Mouse (Mus musculus) intestine, embryonic 16.5 days (tissue): Measurements from ENCODE around the gene Stx6. TPM values are rescaled to one million over a fixed set of nuclear protein-coding genes. Genes with fewer than 3 reads are reported as not detected.

ENCODE experiments used
- ATAC-seq: fragments of 200-750 bp; cut with Nextera tagmentation; 2 replicates; pipeline ENCODE4 v1.8.0; 2017; ENCODE audit warnings: moderate TSS enrichment, moderate library complexity
- H3K27ac ChIP-seq: fragments of 300-500 bp; sonication (generic); 2 replicates; pipeline ENCODE4 v1.5.1; 2014; ENCODE audit warnings: mild to moderate bottlenecking, low read length
- H3K27me3 ChIP-seq: fragments of 300-500 bp; sonication (generic); replicated peaks from 2 replicates; pipeline ENCODE4 v1.6.1; 2014; ENCODE audit warnings: low read length, control low read depth, mixed read lengths; ENCODE audit not compliant: control insufficient read depth, insufficient read depth
- H3K36me3 ChIP-seq: fragments of 300-500 bp; sonication (generic); 2 replicates; pipeline ENCODE4 v1.6.1; 2014; ENCODE audit warnings: low read length, control low read depth; ENCODE audit not compliant: control insufficient read depth, insufficient read depth
- H3K4me1 ChIP-seq: fragments of 300-500 bp; sonication (generic); 2 replicates; pipeline ENCODE4 v1.6.1; 2014; ENCODE audit warnings: low read length, control low read depth, mixed read lengths; ENCODE audit not compliant: control insufficient read depth, insufficient read depth
- H3K4me2 ChIP-seq: fragments of 300-500 bp; sonication (generic); 2 replicates; pipeline ENCODE4 v1.6.1; 2014; ENCODE audit warnings: low read depth, low read length, control low read depth
- H3K4me3 ChIP-seq: fragments of 300-500 bp; sonication (generic); 2 replicates; pipeline ENCODE4 v1.5.1; 2014; ENCODE audit warnings: mild to moderate bottlenecking, low read length
- H3K9ac ChIP-seq: fragments of 300-500 bp; sonication (generic); 2 replicates; pipeline ENCODE4 v1.6.1; 2014; ENCODE audit warnings: low read depth, low read length
- H3K9me3 ChIP-seq: fragments of 300-500 bp; sonication (generic); 2 replicates; pipeline ENCODE4 v1.6.1; 2016; ENCODE audit warnings: low read length, control low read depth; ENCODE audit not compliant: control insufficient read depth
- WGBS: fragments of 180-500 bp; shearing (Covaris S2); extraction: QIAGEN DNeasy Blood & Tissue Kit; methylation state at CpG from one replicate; pipeline ENCODE4 v1.1.7; 2014; 5-methylcytosine and 5-hydroxymethylcytosine counted together
- polyA plus RNA-seq: library from polyadenylated mRNA; unstranded; fragments of >200 nt; fragmentation: Nextera tagmentation; extraction: Ambion mirVana; gene quantifications from 2 replicates; pipeline ENCODE4 v1.2.1, GENCODE M21; 2015

Stx6 gene
- 36.1 and 44.2 TPM in 2 replicates for polyA plus RNA-seq

DNA sequence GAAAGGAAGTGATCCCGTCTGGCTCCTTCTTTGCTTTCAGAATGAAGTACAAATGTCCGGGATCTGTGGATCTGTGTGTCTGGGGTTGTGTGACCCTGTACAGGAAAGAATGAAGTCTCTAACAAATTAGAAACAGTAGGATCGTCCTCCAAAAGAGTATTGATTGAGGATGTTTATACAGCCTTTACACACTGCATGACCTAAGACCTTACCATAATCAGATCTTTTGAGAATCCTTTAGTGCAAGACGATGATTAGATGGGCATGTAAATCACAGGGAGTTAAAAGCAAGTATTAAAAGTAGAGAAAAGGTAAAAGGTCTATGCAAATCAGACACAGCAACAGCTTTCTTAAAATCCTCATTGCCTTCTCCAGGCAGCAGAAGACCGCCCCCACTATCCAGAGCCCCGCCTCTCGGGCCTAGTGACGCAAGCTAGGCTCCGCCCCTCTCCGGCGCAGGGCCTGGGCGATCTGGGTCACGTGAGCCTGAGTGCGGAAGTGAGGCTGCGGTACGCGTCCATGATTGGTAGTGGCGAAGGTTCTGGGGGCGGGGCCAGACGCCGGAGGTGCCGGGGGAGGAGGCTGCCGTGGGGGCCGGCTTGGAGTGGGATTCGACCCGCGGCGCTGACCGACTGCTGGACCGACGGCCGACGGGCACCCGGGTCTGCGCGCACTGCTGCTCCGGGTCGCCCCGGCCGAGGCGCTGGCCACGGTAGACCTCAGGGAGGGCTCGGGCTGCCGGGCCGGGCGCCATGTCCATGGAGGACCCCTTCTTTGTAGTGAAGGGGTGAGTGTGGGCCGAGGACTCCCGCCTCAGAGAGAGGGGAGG, at the start of gene Stx6:
Gene Stx6, plus strand, starts transcription at position 575 of the 829 bp plus-strand sequence.
- H3K27me3 ChIP-seq = no peaks in the 10 kb centered on the region

DNA sequence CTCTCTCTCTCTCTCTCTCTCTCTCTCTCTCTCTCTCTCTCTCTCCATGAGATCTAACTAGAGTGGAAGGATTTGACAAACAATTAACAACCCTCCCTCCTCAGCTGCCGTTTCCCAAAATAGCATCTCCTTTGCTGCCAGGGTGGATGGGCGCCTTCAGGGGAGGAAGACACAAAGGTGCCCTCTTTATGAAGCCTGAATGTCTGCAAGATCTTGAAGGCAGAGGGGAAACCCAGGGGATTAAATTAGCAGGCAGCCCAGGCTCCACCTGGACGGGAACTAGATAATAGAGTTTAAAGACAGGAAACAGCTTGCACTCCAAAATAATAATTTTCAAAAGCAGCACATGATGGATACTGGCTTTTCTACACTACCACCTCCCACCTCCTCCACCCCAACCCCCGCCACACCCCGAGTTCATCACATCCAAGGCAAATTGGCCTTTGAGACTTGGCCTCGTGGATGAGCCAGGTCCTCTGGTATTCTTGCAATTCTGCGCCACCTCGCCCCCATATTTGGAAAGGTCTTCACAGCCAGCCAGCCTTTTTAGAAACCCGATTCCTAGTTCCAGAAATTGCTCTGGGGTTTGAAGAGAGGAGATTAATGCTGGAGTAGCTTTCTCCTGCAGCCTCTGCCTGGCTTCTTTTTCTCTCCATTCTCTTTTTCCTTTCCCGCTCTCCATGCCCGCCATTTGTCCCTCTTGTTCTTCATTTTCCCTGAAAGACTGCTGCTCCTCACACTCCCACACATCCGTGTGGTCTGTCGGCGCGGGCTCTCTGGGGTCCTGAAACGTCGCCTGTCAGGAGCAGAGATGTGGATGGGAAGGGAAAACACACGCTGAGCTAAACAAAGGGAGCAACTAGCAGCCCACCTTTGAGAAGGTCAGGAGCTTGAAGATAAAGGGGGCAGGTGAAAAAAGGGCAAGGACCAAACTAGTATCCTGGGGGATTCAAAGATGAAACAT, 48.8 kb upstream of the Stx6 start:
- H3K36me3 ChIP-seq = no peaks in the 10 kb centered on the region
- no peak overlapping the region for H3K4me3 ChIP-seq
- peak overlapping the region; percentile 42 for H3K27ac ChIP-seq
- H3K4me1 ChIP-seq = peaks cover 19% of the 10 kb centered on the region
- WGBS = 24% methylated on average over 18 of the region's 18 CpGs
- H3K9me3 ChIP-seq = no peaks in the 10 kb centered on the region
- no peak overlapping the region for H3K9ac ChIP-seq
- H3K27me3 ChIP-seq = no peaks in the 10 kb centered on the region
- ATAC-seq = no peak
- 0 out of 2 replicates have a peak overlapping the region, but pooled peaks have one; percentile 0 for H3K4me2 ChIP-seq

More for the DNA sequence above, at the start of gene Stx6:
- 1% methylated on average over 47 of the region's 48 CpGs for WGBS
- ATAC-seq = peak; percentile 99
- peak within 1 kb of the TSS; percentile 78 for H3K4me2 ChIP-seq
- H3K27ac ChIP-seq = peak within 1 kb of the TSS; percentile 80
- H3K9ac ChIP-seq = peak within 1 kb of the TSS; percentile 93
- H3K4me3 ChIP-seq = peak within 1 kb of the TSS; percentile 98
- H3K4me1 ChIP-seq = peaks cover 8% of the 10 kb centered on the region; the same call in 1 of the 2 replicates
- H3K9me3 ChIP-seq = no peaks in the 10 kb centered on the region
- H3K36me3 ChIP-seq = no peaks in the 10 kb centered on the region

DNA sequence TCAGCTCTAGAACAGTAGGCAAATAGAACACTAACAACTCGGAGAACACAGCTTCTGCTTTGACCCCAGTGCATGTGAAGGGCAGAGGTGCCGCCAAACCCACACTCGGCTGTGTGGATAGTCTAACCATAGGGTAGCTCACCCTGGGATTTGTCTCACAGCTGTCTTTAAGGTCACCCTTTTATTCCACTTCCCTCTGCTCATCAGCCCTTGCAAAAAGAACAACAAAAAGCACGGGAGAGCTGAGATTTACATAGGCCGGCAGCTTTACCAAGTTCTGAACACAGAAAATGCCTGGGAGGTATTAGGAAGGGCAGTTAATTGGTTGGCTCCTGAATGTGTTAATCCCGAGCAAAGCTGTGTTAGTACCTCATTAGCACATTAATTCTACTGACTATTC, 47.0 kb upstream of the Stx6 start:
- Histone ChIP-seq H3K27me3 (no peaks in the 10 kb centered on the region), H3K4me3 (no peak overlapping the region), H3K4me1 (peaks cover 19% of the 10 kb centered on the region), H3K4me2 (no peak overlapping the region), H3K9me3 (no peaks in the 10 kb centered on the region), H3K36me3 (no peaks in the 10 kb centered on the region), H3K9ac (no peak overlapping the region), H3K27ac (no peak overlapping the region)
- WGBS = 66% methylated on average over 6 of the region's 6 CpGs
- ATAC-seq = no peak

DNA sequence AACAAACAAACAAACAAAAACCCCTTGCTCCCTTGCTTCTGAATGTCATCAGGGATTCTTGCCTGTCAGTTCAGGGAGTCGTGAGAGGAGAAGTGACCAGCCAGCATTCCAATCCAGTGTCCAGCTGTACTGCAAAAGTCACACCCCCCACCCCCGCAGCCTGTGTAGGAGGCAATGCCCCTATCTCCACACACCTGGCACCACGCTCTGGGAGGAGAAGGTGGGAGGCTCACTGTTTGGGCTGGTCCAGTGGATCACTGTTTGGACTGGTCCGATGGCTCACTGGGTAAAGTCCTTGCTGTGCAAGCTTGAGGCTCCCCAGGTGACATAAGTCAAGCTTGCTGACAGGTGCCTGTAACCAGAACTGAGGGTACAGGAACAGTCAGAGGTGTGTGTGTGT, 46.4 kb upstream of the Stx6 start:
- Histone ChIP-seq H3K4me3 (no peak overlapping the region), H3K9ac (no peak overlapping the region), H3K27me3 (no peaks in the 10 kb centered on the region), H3K9me3 (no peaks in the 10 kb centered on the region), H3K4me2 (no peak overlapping the region), H3K27ac (no peak overlapping the region), H3K36me3 (no peaks in the 10 kb centered on the region), H3K4me1 (peaks cover 19% of the 10 kb centered on the region)
- ATAC-seq = no peak
- 46% methylated on average over 4 of the region's 4 CpGs for WGBS

DNA sequence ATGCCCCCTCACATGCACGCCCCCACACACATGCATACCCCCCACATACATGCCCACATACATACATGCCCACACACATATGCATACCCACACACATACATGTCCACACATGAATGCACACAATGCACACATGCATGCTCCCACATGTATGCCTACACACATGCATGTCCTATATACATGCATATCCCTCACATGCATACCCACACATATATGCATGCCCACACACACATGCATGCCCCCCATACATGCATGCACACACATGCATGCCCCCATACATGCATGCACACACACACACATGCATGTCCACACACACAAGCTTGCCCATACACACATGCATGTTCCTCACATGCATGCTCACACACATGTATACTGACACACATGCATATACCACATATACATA, 45.6 kb upstream of the Stx6 start:
- H3K27me3 ChIP-seq = no peaks in the 10 kb centered on the region
- H3K36me3 ChIP-seq = no peaks in the 10 kb centered on the region
- no peak overlapping the region for H3K27ac ChIP-seq
- H3K9ac ChIP-seq = no peak overlapping the region
- ATAC-seq = no peak
- peaks cover 16% of the 10 kb centered on the region for H3K4me1 ChIP-seq
- no peak overlapping the region for H3K4me2 ChIP-seq
- no peak overlapping the region for H3K4me3 ChIP-seq
- WGBS = 81% methylated on average over 1 of the region's 1 CpGs
- no peaks in the 10 kb centered on the region for H3K9me3 ChIP-seq

DNA sequence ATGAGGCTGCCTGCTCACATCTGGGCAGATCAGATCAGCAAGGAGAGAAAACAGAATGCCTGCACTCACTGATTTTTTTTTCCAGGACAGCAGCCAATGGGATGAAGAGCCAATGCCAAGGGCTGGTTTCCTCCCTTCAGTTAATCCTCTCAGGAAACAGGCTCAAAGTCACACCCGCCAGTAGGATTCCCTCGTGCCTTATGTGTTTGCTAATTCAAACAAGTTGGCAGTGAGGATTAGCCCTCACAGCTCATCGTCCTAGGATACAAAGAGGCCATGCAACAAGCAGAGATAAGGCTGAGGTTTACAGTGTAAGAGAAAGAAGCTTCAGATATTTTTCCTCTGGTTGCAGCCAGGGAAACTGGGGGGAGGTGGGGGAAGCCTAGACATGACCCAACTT, 44.6 kb upstream of the Stx6 start:
- peak; percentile 38; the same call in 1 of the 2 replicates for ATAC-seq
- Histone ChIP-seq H3K27ac (no peak overlapping the region), H3K4me2 (no peak overlapping the region), H3K27me3 (no peaks in the 10 kb centered on the region), H3K36me3 (no peaks in the 10 kb centered on the region), H3K4me3 (no peak overlapping the region), H3K9me3 (no peaks in the 10 kb centered on the region), H3K9ac (no peak overlapping the region), H3K4me1 (peaks cover 7% of the 10 kb centered on the region; the same call in 1 of the 2 replicates)
- 18% methylated on average over 3 of the region's 3 CpGs for WGBS

DNA sequence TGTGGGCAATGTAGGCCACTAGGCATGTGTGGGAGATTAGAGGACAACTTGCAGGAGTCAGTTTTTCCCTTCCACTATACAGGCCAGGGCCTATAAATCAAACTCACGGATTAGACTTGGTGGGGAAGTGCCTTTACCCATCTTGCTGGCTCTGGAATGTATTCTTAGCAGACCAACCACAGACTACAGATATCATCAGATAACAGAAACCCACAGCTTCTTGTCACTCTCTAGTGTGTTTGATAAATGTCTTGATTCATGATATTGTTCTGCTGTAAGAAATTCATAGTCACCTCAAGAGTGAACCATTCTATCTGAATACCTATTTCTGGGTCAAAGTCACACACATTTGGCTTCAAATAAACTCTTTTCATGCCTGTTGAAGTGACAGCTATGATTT, 38.8 kb upstream of the Stx6 start:
- Histone ChIP-seq H3K27me3 (no peaks in the 10 kb centered on the region), H3K4me3 (no peak overlapping the region), H3K27ac (no peak overlapping the region), H3K4me2 (no peak overlapping the region), H3K9me3 (no peaks in the 10 kb centered on the region), H3K4me1 (no peaks in the 10 kb centered on the region), H3K9ac (no peak overlapping the region), H3K36me3 (no peaks in the 10 kb centered on the region)
- whole genome bisulfite sequencing = 50% methylated on average over 1 of the region's 1 CpGs
- ATAC-seq = no peak

DNA sequence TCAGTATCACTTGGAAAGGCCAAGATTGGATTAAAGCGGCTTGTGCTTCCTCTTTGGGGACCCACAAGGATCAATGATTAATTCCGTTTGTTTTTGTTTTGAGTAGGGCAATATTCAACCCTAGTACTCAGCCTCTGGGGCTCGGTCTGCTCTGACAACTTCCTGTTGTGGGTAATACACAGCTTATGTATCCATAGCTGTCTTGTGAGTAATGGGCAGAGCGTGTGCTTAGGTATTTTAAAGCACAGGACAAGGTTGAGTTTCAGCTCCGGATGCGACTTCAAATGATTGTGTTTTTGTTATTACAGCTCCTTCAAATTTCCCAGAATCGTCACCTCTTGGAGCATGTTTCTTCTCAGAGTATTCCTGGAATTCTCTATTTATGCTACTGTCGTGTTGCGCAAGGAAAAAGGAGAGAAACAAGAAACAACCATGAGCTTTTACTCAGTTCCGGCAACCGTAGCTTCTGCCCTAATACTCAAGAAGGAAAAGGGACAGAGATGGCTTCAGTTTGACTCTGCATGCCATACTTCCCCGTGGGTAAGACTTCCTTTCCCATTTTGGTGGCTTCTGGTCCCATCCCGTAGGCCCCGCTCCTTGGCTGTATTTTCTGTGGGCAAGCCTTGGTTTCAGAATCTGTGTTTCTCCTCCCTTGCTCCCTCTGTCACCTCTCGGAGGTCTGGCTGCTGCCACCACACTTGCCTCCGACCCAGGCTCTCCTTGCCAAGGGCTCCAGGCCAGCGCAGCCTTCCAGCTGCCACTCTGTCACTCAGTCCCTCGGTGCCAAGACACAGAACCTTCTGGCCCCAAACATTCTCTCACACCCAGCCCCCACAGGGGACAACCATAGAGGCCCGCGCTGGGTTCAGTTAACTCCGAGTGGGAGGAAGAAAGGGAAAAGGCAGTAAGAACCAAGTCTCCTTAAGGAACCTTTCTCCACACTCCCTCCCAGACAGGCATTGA, 36.3 kb upstream of the Stx6 start:
- no peak overlapping the region for H3K27ac ChIP-seq
- peaks cover 4% of the 10 kb centered on the region; the same call in 1 of the 2 replicates for H3K4me1 ChIP-seq
- ATAC-seq = no peak
- H3K9me3 ChIP-seq = no peaks in the 10 kb centered on the region
- no peaks in the 10 kb centered on the region for H3K36me3 ChIP-seq
- H3K4me3 ChIP-seq = no peak overlapping the region
- H3K27me3 ChIP-seq = no peaks in the 10 kb centered on the region
- WGBS = 73% methylated on average over 21 of the region's 21 CpGs
- H3K9ac ChIP-seq = no peak overlapping the region
- no peak overlapping the region for H3K4me2 ChIP-seq
